Mouse (Mus musculus): ENCODE data around the gene Tmem117. TPM values are rescaled to one million over a fixed set of nuclear protein-coding genes. Genes with fewer than 3 reads are reported as not detected.
A peak's percentile ranks its signal among the peaks of the same experiment; 100 is the strongest.

Gene Tmem117
- polyA plus RNA-seq, 1 experiment: 9.1 TPM

GRCm38 (mm10) chr15:94956697-94957096 is 327.7 kb downstream of the Tmem117 start:
- no peak for DNase-seq
- TF ChIP-seq POLR2A (IDR thresholded peaks at IDR 0.05; ENCODE audit: borderline replicate concordance, insufficient read depth, low read length) (no peak), CTCF (IDR thresholded peaks at IDR 0.05; ENCODE audit: borderline replicate concordance, insufficient read depth, low read depth, low read length) (no peak)
- H3K4me3 ChIP-seq (replicated peaks; ENCODE audit: insufficient read depth, low read depth, low read length): no peak overlapping the region
- 71% methylated on average over 3 of the region's 3 CpGs for WGBS
- H3K4me1 ChIP-seq (ENCODE audit: control insufficient read depth, insufficient read depth, low read length): no peaks in the 10 kb centered on the region
- H3K27ac ChIP-seq (ENCODE audit: insufficient read depth, low read length): no peak overlapping the region
- H3K27me3 ChIP-seq (ENCODE audit: control insufficient read depth, insufficient read depth, low read length): no peaks in the 10 kb centered on the region

DNA sequence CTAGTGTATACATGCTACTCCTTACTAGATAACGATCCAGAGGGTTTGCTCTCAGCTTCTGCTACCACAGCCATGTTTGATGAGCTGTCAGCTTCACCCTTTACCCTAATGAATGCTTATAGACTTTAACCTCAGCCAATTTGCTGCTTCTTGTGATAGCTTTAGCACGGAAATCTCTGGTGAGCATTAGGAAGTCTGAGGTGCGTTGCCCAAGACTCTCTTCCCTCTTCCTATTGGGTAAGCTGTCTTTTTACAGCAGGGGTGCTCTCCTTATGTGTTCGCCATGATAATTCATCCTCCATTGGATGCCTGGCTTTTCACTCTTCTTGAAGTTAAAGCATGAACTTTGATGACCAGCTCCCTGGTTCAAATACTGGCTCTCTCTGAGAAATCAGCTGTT is 328.2 kb downstream of the Tmem117 start:
- H3K4me3 ChIP-seq (replicated peaks; ENCODE audit: insufficient read depth, low read depth, low read length): no peak overlapping the region
- H3K4me1 ChIP-seq (ENCODE audit: control insufficient read depth, insufficient read depth, low read length): no peaks in the 10 kb centered on the region
- H3K27ac ChIP-seq (ENCODE audit: insufficient read depth, low read length): no peak overlapping the region
- DNase-seq: no peak
- H3K27me3 ChIP-seq (ENCODE audit: control insufficient read depth, insufficient read depth, low read length): no peaks in the 10 kb centered on the region
- TF ChIP-seq CTCF (IDR thresholded peaks at IDR 0.05; ENCODE audit: borderline replicate concordance, insufficient read depth, low read depth, low read length): no peak
- TF ChIP-seq POLR2A (IDR thresholded peaks at IDR 0.05; ENCODE audit: borderline replicate concordance, insufficient read depth, low read length): no peak
- 91% methylated on average over 4 of the region's 4 CpGs for WGBS

GRCm38 (mm10) chr15:94967004-94967403 is 338.0 kb downstream of the Tmem117 start:
- no peak overlapping the region for H3K27ac ChIP-seq (ENCODE audit: insufficient read depth, low read length)
- no peak overlapping the region for H3K4me3 ChIP-seq (replicated peaks; ENCODE audit: insufficient read depth, low read depth, low read length)
- no peaks in the 10 kb centered on the region for H3K27me3 ChIP-seq (ENCODE audit: control insufficient read depth, insufficient read depth, low read length)
- no peaks in the 10 kb centered on the region for H3K4me1 ChIP-seq (ENCODE audit: control insufficient read depth, insufficient read depth, low read length)
- no peak for DNase-seq
- WGBS: 96% methylated on average over 6 of the region's 6 CpGs
- TF ChIP-seq POLR2A (IDR thresholded peaks at IDR 0.05; ENCODE audit: borderline replicate concordance, insufficient read depth, low read length) (no peak), CTCF (IDR thresholded peaks at IDR 0.05; ENCODE audit: borderline replicate concordance, insufficient read depth, low read depth, low read length) (no peak)

DNA sequence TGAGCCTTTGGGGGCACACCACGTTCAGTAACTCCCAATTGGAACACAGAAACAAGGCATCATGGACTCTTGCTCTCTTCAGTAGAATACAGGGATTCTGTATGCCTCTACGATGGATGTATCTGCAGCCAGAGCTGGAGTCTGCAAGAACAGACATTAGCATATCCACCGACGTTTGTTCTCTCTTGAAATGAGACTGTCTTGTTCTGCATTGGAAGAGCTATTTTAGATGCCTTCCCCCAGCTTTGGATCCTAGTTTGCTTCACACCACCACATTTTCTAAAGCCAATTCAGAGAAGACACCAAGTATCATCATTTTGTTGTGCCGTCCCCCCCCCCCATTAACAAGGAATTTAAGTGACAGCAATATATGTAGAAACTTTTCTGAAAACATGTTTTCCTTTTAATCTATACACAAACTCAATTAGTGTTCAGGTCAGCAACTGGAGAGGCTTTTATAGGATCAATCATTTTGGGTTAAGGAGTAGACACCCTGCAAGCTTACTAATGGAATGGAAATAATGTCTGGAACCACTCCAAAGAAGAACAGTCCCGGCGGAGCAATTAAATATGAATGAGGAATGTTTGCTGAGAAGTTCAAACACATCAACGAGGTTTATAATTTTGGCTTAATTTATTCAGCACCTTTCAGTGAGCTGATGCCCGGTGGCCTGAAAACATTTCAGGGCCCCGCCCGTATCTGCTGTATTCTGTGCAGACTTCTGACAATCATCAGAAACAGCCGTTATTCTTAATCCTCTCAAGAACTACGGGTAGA is 339.6 kb downstream of the Tmem117 start:
- no peak overlapping the region for H3K27ac ChIP-seq (ENCODE audit: insufficient read depth, low read length)
- TF ChIP-seq POLR2A (IDR thresholded peaks at IDR 0.05; ENCODE audit: borderline replicate concordance, insufficient read depth, low read length) (no peak), CTCF (IDR thresholded peaks at IDR 0.05; ENCODE audit: borderline replicate concordance, insufficient read depth, low read depth, low read length) (no peak)
- DNase-seq: no peak
- H3K27me3 ChIP-seq (ENCODE audit: control insufficient read depth, insufficient read depth, low read length): no peaks in the 10 kb centered on the region
- no peak overlapping the region for H3K4me3 ChIP-seq (replicated peaks; ENCODE audit: insufficient read depth, low read depth, low read length)
- no peaks in the 10 kb centered on the region for H3K4me1 ChIP-seq (ENCODE audit: control insufficient read depth, insufficient read depth, low read length)
- 74% methylated on average over 13 of the region's 13 CpGs for WGBS

GRCm38 (mm10) chr15:94981798-94982197 is 352.8 kb downstream of the Tmem117 start:
- Histone ChIP-seq H3K4me3 (replicated peaks; ENCODE audit: insufficient read depth, low read depth, low read length) (no peak overlapping the region), H3K27ac (ENCODE audit: insufficient read depth, low read length) (no peak overlapping the region), H3K27me3 (ENCODE audit: control insufficient read depth, insufficient read depth, low read length) (no peaks in the 10 kb centered on the region), H3K4me1 (ENCODE audit: control insufficient read depth, insufficient read depth, low read length) (no peaks in the 10 kb centered on the region)
- TF ChIP-seq POLR2A (IDR thresholded peaks at IDR 0.05; ENCODE audit: borderline replicate concordance, insufficient read depth, low read length) (no peak), CTCF (IDR thresholded peaks at IDR 0.05; ENCODE audit: borderline replicate concordance, insufficient read depth, low read depth, low read length) (no peak)
- DNase-seq: no peak
- 76% methylated on average over 4 of the region's 4 CpGs for WGBS

- WGBS: 27% methylated on average over 9 of the region's 9 CpGs
- H3K27ac ChIP-seq (ENCODE audit: insufficient read depth, low read length): no peak overlapping the region
- H3K4me1 ChIP-seq (ENCODE audit: control insufficient read depth, insufficient read depth, low read length): no peaks in the 10 kb centered on the region; the same call in 1 of the 2 replicates
- DNase-seq: peak; percentile 45 to 62
- no peak overlapping the region for H3K4me3 ChIP-seq (replicated peaks; ENCODE audit: insufficient read depth, low read depth, low read length)
- no peak for TF ChIP-seq CTCF (IDR thresholded peaks at IDR 0.05; ENCODE audit: borderline replicate concordance, insufficient read depth, low read depth, low read length)
- TF ChIP-seq POLR2A (IDR thresholded peaks at IDR 0.05; ENCODE audit: borderline replicate concordance, insufficient read depth, low read length): no peak
- no peaks in the 10 kb centered on the region for H3K27me3 ChIP-seq (ENCODE audit: control insufficient read depth, insufficient read depth, low read length)
These were observed 366.3 kb downstream of the Tmem117 start for GRCm38 (mm10) chr15:94995352-94995751.

DNA sequence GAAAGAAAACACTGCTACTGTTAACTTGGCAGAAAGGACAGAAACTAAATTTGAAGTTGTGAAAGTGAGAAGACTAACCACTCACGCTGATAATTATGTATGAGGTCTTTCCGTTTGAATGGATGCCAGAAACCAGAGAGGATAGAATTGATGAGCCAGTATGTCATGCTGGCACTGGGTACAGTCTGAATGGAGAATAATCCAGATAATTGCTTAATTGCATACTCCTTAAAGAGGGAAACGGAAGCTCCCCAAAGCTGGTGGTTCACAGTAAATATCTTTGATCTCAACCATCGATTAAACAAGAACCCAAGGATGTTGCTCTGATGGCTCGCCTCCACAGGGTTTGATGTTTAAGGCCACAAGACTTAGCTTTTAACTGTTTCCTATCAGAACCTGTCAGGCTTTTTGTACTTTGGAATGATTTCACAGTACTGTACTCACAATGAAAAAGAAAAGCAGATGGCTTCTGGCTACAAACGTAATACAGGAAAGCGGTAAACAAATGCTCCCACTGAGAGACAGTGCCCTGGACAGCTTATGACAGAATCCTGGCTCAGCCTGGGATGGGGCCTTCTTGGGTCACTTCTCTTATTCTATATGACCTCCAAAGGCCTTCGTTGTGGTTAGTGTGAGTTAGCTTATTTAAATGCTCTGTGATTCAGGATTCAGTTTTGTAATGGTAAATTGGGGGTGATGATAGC is 376.2 kb downstream of the Tmem117 start:
- Histone ChIP-seq H3K4me1 (ENCODE audit: control insufficient read depth, insufficient read depth, low read length) (peaks cover 19% of the 10 kb centered on the region), H3K27ac (ENCODE audit: insufficient read depth, low read length) (peak overlapping the region; percentile 34; the same call in 1 of the 2 replicates), H3K27me3 (ENCODE audit: control insufficient read depth, insufficient read depth, low read length) (no peaks in the 10 kb centered on the region), H3K4me3 (replicated peaks; ENCODE audit: insufficient read depth, low read depth, low read length) (no peak overlapping the region)
- peak; percentile 48 to 77 for DNase-seq
- 12% methylated on average over 8 of the region's 8 CpGs for WGBS
- no peak for TF ChIP-seq POLR2A (IDR thresholded peaks at IDR 0.05; ENCODE audit: borderline replicate concordance, insufficient read depth, low read length)
- TF ChIP-seq CTCF (IDR thresholded peaks at IDR 0.05; ENCODE audit: borderline replicate concordance, insufficient read depth, low read depth, low read length): no peak

DNA sequence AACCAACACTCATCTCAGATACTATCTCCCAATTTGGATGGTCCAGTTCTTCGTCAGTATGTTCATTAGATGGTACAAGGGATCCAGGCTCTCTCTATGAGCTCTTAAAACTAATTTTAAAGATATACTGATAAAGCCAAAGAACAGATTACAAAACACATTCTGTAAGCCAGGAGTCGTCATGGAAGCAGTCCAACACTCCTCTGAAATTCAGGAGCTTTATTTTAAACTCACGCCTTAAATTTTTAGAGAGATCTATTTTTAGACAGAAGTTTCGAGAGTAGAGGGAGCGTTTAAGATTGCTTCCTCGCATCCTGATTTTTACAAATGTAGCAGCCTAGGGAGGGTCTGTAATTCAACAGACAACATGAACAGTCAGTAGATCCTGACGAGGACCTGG is 393.2 kb downstream of the Tmem117 start:
- TF ChIP-seq POLR2A (IDR thresholded peaks at IDR 0.05; ENCODE audit: borderline replicate concordance, insufficient read depth, low read length) (no peak), CTCF (IDR thresholded peaks at IDR 0.05; ENCODE audit: borderline replicate concordance, insufficient read depth, low read depth, low read length) (no peak)

More for the DNA sequence above, 393.2 kb downstream of the Tmem117 start:
- no peak overlapping the region for H3K27ac ChIP-seq (ENCODE audit: insufficient read depth, low read length)
- no peak for DNase-seq
- H3K4me1 ChIP-seq (ENCODE audit: control insufficient read depth, insufficient read depth, low read length): no peaks in the 10 kb centered on the region
- H3K27me3 ChIP-seq (ENCODE audit: control insufficient read depth, insufficient read depth, low read length): no peaks in the 10 kb centered on the region; the same call in 1 of the 2 replicates
- WGBS: 86% methylated on average over 7 of the region's 7 CpGs
- no peak overlapping the region for H3K4me3 ChIP-seq (replicated peaks; ENCODE audit: insufficient read depth, low read depth, low read length)

Measured in cerebellum, adult 2 months (tissue).